Mouse (Mus musculus) heart, adult 2 months (tissue): ENCODE measurements around the gene Cdk5rap3. TPM values are rescaled to one million over a fixed set of nuclear protein-coding genes. Genes with fewer than 3 reads are reported as not detected.
A peak's percentile ranks its signal among the peaks of the same experiment; 100 is the strongest.

Experiments
- DNase-seq, 2 experiments: peaks; one replicate each; pipeline ENCODE4 v3.0.0; 2021
- H3K27ac ChIP-seq: fragments of 200-600 bp; 2 replicates; pipeline ENCODE4 v1.8.1; 2022
- H3K27me3 ChIP-seq: fragments of 200-500 bp; 2 replicates; pipeline ENCODE4 v1.6.1; 2012; ENCODE audit warnings: mild to moderate bottlenecking, low read length, inconsistent platforms, mixed read lengths; ENCODE audit not compliant: control insufficient read depth, insufficient read depth
- H3K36me3 ChIP-seq: fragments of 200-500 bp; 2 replicates; pipeline ENCODE4 v1.6.1; 2012; ENCODE audit warnings: low read length, inconsistent platforms; ENCODE audit not compliant: control insufficient read depth, insufficient read depth
- H3K4me1 ChIP-seq: fragments of 200-500 bp; 2 replicates; pipeline ENCODE4 v1.6.1; 2011; ENCODE audit warnings: low read length; ENCODE audit not compliant: control insufficient read depth, insufficient read depth
- H3K4me3 ChIP-seq: fragments of 200-600 bp; 2 replicates; pipeline ENCODE4 v1.8.1; 2022
- H3K79me2 ChIP-seq: fragments of 200-500 bp; replicated peaks from 2 replicates; pipeline ENCODE4 v1.6.1; 2012; ENCODE audit warnings: mild to moderate bottlenecking, inconsistent platforms, low read length, moderate library complexity, mixed read lengths; ENCODE audit not compliant: control insufficient read depth, insufficient read depth
- H3K9ac ChIP-seq: fragments of 200-500 bp; 2 replicates; pipeline ENCODE4 v1.6.1; 2012; ENCODE audit warnings: low read depth, mild to moderate bottlenecking, control low read depth, inconsistent platforms, low read length, mixed read lengths
- CTCF ChIP-seq: fragments of 200-600 bp; IDR thresholded peaks from 2 replicates; pipeline ENCODE4 v1.8.1; 2022; ENCODE audit warnings: antibody characterized with exemption, mild to moderate bottlenecking, moderate library complexity
- EP300 ChIP-seq: fragments of 200-500 bp; IDR thresholded peaks from 2 replicates; pipeline ENCODE4 v1.6.1; 2011; ENCODE audit warnings: low read depth, low read length, control low read depth; ENCODE audit not compliant: insufficient read depth
- POLR2A ChIP-seq: fragments of 200-500 bp; IDR thresholded peaks from 2 replicates; pipeline ENCODE4 v1.6.1; 2011; ENCODE audit warnings: mild to moderate bottlenecking, low read depth, low read length, control low read depth; ENCODE audit not compliant: insufficient read depth
- WGBS: fragments of 180-500 bp; shearing (Covaris S2); methylation state at CpG from one replicate; pipeline ENCODE4 v1.1.7; 2018; 5-methylcytosine and 5-hydroxymethylcytosine counted together
- intact Hi-C: fragments of 180-260 bp; cut with DNase I; formaldehyde crosslinking; loops from one replicate; pipeline ENCODE4 v1.15.1; 2025
- polyA plus RNA-seq: library from polyadenylated mRNA; depleted of rRNA; stranded (reverse); fragments of >200 nt; gene quantifications from 2 replicates; pipeline ENCODE4 v1.2.3, GENCODE M21; 2012
- total RNA-seq, 2 experiments: library from RNA; stranded (reverse); gene quantifications; 2 replicates each; pipeline ENCODE4 v1.2.3; 2021

The Cdk5rap3 gene
- total and polyA plus RNA-seq, 3 experiments, result 13.8 to 25.2 (median 17.4) TPM

DNA sequence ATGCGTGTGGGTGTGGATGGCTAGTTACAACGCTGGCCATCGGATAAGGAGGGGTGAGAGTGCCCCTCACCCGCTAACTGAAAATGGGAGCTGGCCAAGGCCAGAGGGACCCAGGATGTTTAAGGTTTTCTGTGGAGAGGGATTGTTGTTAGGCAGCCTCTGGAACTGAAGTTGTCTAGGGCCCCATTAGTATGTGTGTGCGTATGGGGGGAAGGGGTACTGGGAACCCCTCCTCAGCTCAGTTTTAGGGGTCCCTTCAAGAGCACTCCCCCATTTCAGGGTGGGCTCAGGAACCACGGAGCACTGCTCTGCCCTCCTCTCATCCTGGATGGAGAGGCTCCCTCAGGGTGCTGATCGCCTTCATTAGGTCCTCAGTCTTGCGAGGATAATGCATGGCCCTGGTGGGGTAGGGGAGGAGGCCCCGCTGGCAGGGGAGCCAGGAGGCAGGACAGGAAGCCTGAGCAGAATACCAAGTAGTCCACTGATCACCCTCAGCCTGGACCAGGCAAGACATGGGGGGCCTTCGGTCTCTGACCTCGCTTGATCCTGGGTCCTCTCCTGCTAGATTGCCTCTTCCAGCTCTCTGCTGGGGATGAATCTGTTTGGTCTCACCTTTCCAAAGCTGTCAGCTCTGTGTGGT is 23.0 kb downstream of the Cdk5rap3 start:
- Histone ChIP-seq H3K27me3 (no peaks in the 10 kb centered on the region), H3K4me3 (no peak overlapping the region), H3K79me2 (no peaks in the 10 kb centered on the region), H3K36me3 (no peaks in the 10 kb centered on the region), H3K27ac (peak overlapping the region; percentile 34), H3K4me1 (peaks cover 5% of the 10 kb centered on the region), H3K9ac (no peak overlapping the region)
- WGBS, result 49% methylated on average over 11 of the region's 11 CpGs
- no peak for DNase-seq
- intact Hi-C loops, result no loop called here
- TF ChIP-seq EP300 (no peak), POLR2A (no peak), CTCF (no peak)

DNA sequence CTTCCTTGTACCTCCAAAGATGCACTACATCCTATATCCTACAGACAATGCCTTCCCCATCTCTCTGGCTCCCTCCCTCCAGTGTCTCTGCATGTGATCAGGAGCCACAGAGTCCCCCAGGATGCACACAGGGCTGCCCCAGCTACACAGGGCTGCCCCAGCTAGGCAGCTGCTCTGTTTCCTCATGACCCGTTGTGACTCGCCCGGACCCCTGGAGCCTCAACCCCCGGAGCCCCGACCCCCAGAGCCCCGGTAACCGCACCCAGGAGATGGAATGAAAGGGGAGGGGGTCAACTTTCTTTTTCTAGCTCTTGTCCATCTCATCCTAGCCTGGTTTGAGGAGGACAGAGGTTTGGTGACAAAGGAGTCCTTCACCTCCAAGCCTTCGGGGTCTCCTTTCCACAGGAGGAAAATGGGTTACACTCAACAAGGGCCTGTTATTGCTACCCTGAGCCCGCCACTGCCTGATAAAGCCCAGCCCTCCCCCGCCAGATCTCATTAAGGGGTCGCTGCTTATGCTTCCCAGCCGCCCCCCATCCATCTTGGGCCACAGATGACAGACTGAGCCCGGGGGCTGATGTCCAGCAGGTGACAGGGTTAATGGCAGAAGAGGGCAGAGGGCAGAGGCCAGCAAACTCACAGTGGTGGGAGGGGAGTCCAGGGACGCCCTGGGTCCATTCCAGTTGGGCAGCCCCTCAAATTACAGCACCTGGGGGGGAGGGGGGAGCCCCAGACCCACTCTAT is 24.3 kb downstream of the Cdk5rap3 start:
- TF ChIP-seq CTCF, result no peak
- TF ChIP-seq EP300, result no peak
- no peak for TF ChIP-seq POLR2A
- Histone ChIP-seq H3K4me1 (peaks cover 5% of the 10 kb centered on the region), H3K9ac (no peak overlapping the region), H3K27ac (peak overlapping the region; percentile 26), H3K36me3 (no peaks in the 10 kb centered on the region), H3K79me2 (no peaks in the 10 kb centered on the region), H3K4me3 (no peak overlapping the region), H3K27me3 (no peaks in the 10 kb centered on the region)
- intact Hi-C loops, result no loop called here
- WGBS, result 72% methylated on average over 14 of the region's 14 CpGs
- no peak for DNase-seq

DNA sequence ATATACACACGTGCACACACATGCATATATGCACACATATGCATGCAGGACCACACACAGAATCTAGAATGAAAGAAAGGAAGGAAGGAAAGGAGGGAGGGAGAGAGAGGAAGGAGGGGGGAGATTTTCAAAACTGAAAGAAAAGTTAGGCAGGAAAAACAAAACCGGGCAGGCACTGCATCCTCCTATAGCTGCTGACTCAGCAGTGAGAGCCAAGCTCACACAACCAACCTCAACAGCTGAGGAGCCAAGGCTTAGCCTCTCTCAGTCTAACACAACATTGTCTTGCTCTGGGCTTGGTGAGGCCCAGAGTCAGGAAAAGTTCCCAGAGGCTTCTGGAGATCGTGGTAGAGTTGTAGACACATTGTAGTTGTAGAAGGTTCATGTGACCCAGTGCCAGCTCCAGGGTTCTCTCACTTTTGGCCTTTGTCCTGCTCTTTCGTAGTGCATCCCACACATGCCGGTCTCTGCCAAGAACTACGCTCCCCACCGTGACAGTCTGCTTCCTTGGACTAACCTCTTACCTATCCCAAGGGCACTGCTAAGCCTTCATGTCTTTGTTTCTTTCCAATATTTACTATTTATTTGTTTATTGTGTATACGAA is 29.3 kb downstream of the Cdk5rap3 start:
- intact Hi-C loops, result no loop called here
- 48% methylated on average over 8 of the region's 8 CpGs for WGBS
- no peak for DNase-seq

DNA sequence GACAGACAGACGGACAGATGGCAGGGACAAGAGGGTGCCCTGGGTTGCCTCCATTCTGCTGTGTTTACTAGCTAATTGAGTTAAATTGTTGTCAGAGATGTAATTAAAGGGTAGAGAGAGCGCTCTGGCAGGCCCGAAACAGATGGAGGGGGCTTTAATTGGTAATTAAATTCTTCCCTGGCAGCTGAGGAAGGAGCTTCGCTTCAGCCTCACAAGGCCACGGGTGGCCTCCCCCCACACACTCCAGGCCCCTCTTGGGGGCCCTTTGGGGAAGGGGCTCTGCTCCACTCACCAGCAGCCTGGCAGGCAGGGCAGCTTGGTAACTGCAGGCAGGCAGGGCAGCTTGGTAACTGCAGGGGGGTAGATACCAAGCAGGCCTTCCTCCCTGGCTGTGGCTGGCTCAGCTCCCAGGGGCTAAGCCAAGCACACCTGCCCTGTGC is 30.4 kb downstream of the Cdk5rap3 start:
- Histone ChIP-seq H3K27me3 (no peaks in the 10 kb centered on the region), H3K79me2 (no peaks in the 10 kb centered on the region), H3K9ac (no peak overlapping the region), H3K27ac (no peak overlapping the region), H3K4me1 (no peaks in the 10 kb centered on the region), H3K36me3 (no peaks in the 10 kb centered on the region), H3K4me3 (no peak overlapping the region)
- intact Hi-C loops, result no loop called here
- no peak for DNase-seq
- no peak for TF ChIP-seq CTCF
- no peak for TF ChIP-seq POLR2A
- no peak for TF ChIP-seq EP300
- 84% methylated on average over 5 of the region's 5 CpGs for WGBS

More for the DNA sequence above, 29.3 kb downstream of the Cdk5rap3 start:
- no peaks in the 10 kb centered on the region for H3K79me2 ChIP-seq
- TF ChIP-seq POLR2A, result no peak
- no peak for TF ChIP-seq CTCF
- TF ChIP-seq EP300, result no peak
- H3K9ac ChIP-seq, result no peak overlapping the region
- H3K27me3 ChIP-seq, result no peaks in the 10 kb centered on the region
- H3K27ac ChIP-seq, result no peak overlapping the region
- no peaks in the 10 kb centered on the region for H3K4me1 ChIP-seq
- H3K4me3 ChIP-seq, result no peak overlapping the region
- H3K36me3 ChIP-seq, result no peaks in the 10 kb centered on the region

DNA sequence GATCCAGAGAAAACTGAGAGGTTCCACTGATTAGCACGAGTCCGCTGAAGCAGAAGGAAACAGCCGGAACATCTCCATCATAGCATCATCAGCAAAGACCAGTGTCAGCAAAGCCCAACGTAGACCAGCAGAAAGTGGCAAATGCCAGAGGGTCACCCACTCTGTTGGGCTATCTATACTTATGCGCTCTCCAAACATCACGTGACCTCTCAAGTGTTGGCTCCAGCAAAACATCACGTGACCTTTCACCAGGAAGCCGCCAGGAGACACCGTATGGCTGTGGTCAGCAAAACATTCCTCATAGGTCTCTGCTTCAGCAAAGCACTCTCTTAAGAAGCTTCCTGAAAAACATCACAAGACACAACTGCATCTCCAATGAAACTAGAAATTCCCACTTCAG is 36.0 kb downstream of the Cdk5rap3 start:
- Histone ChIP-seq H3K4me3 (no peak overlapping the region), H3K36me3 (no peaks in the 10 kb centered on the region), H3K27ac (no peak overlapping the region), H3K79me2 (no peaks in the 10 kb centered on the region), H3K27me3 (0 out of 2 replicates have a peak, but pooled peaks cover 2% of the 10 kb centered on the region), H3K9ac (no peak overlapping the region), H3K4me1 (no peaks in the 10 kb centered on the region)
- intact Hi-C loops, result no loop called here
- no peak for DNase-seq
- WGBS, result 48% methylated on average over 9 of the region's 9 CpGs
- TF ChIP-seq POLR2A, result no peak
- no peak for TF ChIP-seq CTCF
- TF ChIP-seq EP300, result no peak

DNA sequence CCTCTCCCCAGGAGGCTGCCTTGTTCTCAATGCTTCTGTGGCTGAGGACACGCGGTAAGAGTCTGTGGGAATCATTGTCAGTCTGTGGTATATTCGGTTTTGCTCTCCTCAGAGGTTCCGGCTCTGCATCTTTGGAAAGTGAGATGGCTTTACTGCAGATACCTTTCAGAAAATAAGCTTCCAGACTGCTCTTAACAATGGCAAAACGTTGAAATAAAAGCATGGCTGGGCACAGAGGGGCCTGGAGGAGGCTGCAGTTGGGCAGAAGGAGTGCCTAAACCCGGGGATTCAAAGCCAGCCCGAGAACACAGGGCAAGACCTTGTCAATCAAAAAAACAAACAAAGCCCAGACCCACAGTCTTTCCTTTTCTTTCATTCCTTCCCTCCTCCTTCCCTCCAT is 36.9 kb downstream of the Cdk5rap3 start:
- H3K27ac ChIP-seq, result no peak overlapping the region
- intact Hi-C loops, result no loop called here
- no peaks in the 10 kb centered on the region for H3K4me1 ChIP-seq
- no peaks in the 10 kb centered on the region for H3K79me2 ChIP-seq
- 0 out of 2 replicates have a peak, but pooled peaks cover 2% of the 10 kb centered on the region for H3K27me3 ChIP-seq
- WGBS, result 59% methylated on average over 7 of the region's 7 CpGs
- TF ChIP-seq CTCF (no peak), EP300 (no peak), POLR2A (no peak)
- no peaks in the 10 kb centered on the region for H3K36me3 ChIP-seq
- no peak overlapping the region for H3K9ac ChIP-seq
- DNase-seq, result no peak
- H3K4me3 ChIP-seq, result no peak overlapping the region
